Mouse (Mus musculus): Measurements from ENCODE around the gene Mtmr12.

The Mtmr12 gene

DNA sequence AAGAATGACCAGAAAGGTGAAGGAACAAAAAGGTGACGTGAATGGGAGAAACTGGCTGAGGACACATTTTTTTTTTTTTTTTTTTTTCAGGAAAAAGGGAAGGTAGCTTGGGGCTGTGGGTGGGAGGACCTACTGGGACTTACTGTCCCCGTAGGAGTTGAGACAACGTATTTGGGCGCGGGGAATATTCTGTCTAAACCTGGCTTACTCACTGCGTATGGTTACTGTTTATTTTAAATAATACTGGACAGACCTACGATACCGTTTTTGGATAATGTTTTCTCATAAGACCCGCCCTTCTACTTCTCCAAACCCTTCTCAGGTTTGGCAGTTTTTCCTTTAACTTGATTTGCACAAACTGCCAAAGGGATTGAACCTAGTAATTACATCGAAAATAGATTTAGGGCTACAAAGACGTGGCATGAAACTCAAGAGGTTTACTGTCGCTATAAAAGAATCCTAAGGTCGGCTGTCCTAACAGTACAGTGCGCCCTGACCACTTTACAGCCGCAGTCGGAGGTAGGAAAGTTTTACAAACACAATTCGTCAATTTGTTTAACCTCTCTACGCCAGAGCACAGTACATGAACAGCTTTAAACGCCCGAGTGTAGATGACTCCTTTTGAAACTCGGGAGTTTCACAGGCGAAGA is 115.7 kb downstream of the Mtmr12 start:
- DNase-seq (ENCODE audit: low read depth, low spot score), result no peak

DNA sequence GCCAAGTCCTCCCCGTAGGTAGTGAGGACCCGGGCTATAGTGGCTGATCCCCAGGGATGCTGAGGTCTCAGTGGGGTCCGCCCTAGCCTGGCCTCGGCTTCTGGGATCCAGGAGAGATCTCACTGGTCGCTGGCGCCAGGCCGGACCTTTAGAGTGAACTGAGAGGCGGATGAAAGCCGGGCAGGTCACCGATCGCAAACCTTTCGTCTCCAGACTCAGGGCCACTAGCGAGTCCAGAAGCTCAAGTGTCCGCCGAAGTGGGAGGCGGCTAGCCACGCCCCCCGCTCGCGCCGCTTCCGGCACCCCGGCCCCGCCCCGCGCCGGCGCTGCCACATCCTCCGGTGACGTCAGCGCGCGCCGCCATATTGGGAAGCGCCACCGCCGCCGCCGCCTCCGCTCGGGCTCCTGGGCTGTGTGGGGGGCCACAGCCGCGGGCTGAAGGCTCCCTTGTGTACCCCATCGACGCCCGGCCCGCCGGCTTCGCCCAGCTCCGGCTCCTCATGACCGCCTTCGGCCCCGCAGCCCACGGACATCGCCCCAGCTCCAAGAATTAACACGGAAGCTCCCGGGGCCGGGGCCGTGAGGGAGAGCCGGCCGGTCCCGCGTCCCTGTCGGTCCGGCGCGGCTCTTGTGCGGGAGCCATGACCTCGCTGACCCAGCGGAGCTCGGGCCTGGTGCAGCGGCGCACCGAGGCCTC is 116.4 kb downstream of the Mtmr12 start, which contains the start of gene Golph3:
TSS of gene Golph3 (plus strand) at position 360 of the 697 bp plus-strand sequence.
- DNase-seq (ENCODE audit: low read depth, low spot score), result peak; percentile 91

- peak; percentile 70 for DNase-seq (ENCODE audit: low read depth, low spot score)
Observed at GRCm38 (mm10) chr15:12321788-12322621, 117.2 kb downstream of the Mtmr12 start, which contains the start of gene 1810049J17Rik. Gene 1810049J17Rik, minus strand, starts transcription at chr15:12321899.

GRCm38 (mm10) chr15:12322676-12323402 is 118.0 kb downstream of the Mtmr12 start:
- DNase-seq (ENCODE audit: low read depth, low spot score), result peak; percentile 62
